Mouse (Mus musculus): ENCODE results near the gene Cdh13.

Gene Cdh13

GRCm38 (mm10) chr8:118306957-118307356 lies 23.4 kb downstream of the Cdh13 start:
- DNase-seq (ENCODE audit: low spot score): no peak

- DNase-seq (ENCODE audit: low spot score): no peak
Observed at GRCm38 (mm10) chr8:118309106-118309505, 25.6 kb downstream of the Cdh13 start.

- no peak for DNase-seq (ENCODE audit: low spot score)
Observed at GRCm38 (mm10) chr8:118313426-118314187, 30.1 kb downstream of the Cdh13 start.

- DNase-seq (ENCODE audit: low spot score): no peak
Observed at GRCm38 (mm10) chr8:118314188-118314563, 30.6 kb downstream of the Cdh13 start.

- DNase-seq (ENCODE audit: low spot score): no peak
Observed at GRCm38 (mm10) chr8:118314932-118315331, 31.4 kb downstream of the Cdh13 start.

- DNase-seq (ENCODE audit: low spot score): no peak
Observed at GRCm38 (mm10) chr8:118316440-118316839, 32.9 kb downstream of the Cdh13 start.

- DNase-seq (ENCODE audit: low spot score): no peak
Observed at GRCm38 (mm10) chr8:118320566-118320965, 37.0 kb downstream of the Cdh13 start.

- no peak for DNase-seq (ENCODE audit: low spot score)
Observed at GRCm38 (mm10) chr8:118323421-118323820, 39.9 kb downstream of the Cdh13 start.

GRCm38 (mm10) chr8:118334933-118335332 lies 51.4 kb downstream of the Cdh13 start:
- no peak for DNase-seq (ENCODE audit: low spot score)

GRCm38 (mm10) chr8:118339711-118340110 lies 56.2 kb downstream of the Cdh13 start:
- no peak for DNase-seq (ENCODE audit: low spot score)

- DNase-seq (ENCODE audit: low spot score): no peak
Observed at GRCm38 (mm10) chr8:118343267-118343666, 59.7 kb downstream of the Cdh13 start.

GRCm38 (mm10) chr8:118348710-118349489 lies 65.4 kb downstream of the Cdh13 start:
- DNase-seq (ENCODE audit: low spot score): no peak

GRCm38 (mm10) chr8:118350136-118350535 lies 66.6 kb downstream of the Cdh13 start:
- no peak for DNase-seq (ENCODE audit: low spot score)

GRCm38 (mm10) chr8:118353022-118353421 lies 69.5 kb downstream of the Cdh13 start:
- DNase-seq (ENCODE audit: low spot score): no peak

GRCm38 (mm10) chr8:118357067-118357466 lies 73.5 kb downstream of the Cdh13 start:
- no peak for DNase-seq (ENCODE audit: low spot score)

- DNase-seq (ENCODE audit: low spot score): no peak
Observed at GRCm38 (mm10) chr8:118357596-118357995, 74.1 kb downstream of the Cdh13 start.

GRCm38 (mm10) chr8:118363781-118364180 lies 80.2 kb downstream of the Cdh13 start:
- DNase-seq (ENCODE audit: low spot score): no peak

- no peak for DNase-seq (ENCODE audit: low spot score)
Observed at GRCm38 (mm10) chr8:118373092-118373491, 89.6 kb downstream of the Cdh13 start.

GRCm38 (mm10) chr8:118374738-118375137 lies 91.2 kb downstream of the Cdh13 start:
- DNase-seq (ENCODE audit: low spot score): no peak

- no peak for DNase-seq (ENCODE audit: low spot score)
Observed at GRCm38 (mm10) chr8:118376791-118377190, 93.3 kb downstream of the Cdh13 start.

GRCm38 (mm10) chr8:118378985-118379384 lies 95.5 kb downstream of the Cdh13 start:
- DNase-seq (ENCODE audit: low spot score): no peak

- DNase-seq (ENCODE audit: low spot score): no peak
Observed at GRCm38 (mm10) chr8:118379657-118380056, 96.1 kb downstream of the Cdh13 start.

GRCm38 (mm10) chr8:118380058-118380457 lies 96.5 kb downstream of the Cdh13 start:
- DNase-seq (ENCODE audit: low spot score): no peak

All from ovary, adult 18-20 months (tissue).